Mouse (Mus musculus) limb, embryonic 15.5 days (tissue): Measurements from ENCODE around the gene Cdcp1. TPM values are rescaled to one million over a fixed set of nuclear protein-coding genes. Genes with fewer than 3 reads are reported as not detected.

Experiments
- ATAC-seq: fragments of 200-750 bp; cut with Nextera tagmentation; 2 replicates; pipeline ENCODE4 v1.8.0; 2017; ENCODE audit warnings: low read depth, moderate TSS enrichment; ENCODE audit not compliant: insufficient number of reproducible peaks, low FRiP score, low TSS enrichment
- H3K27ac ChIP-seq: fragments of 300-500 bp; sonication (generic); 2 replicates; pipeline ENCODE4 v1.5.1; 2015; ENCODE audit warnings: moderate library complexity, mild to moderate bottlenecking, inconsistent platforms
- H3K27me3 ChIP-seq: fragments of 300-500 bp; sonication (generic); 2 replicates; pipeline ENCODE4 v1.6.1; 2015; ENCODE audit warnings: inconsistent platforms
- H3K36me3 ChIP-seq: fragments of 300-500 bp; sonication (generic); 2 replicates; pipeline ENCODE4 v1.6.1; 2015; ENCODE audit warnings: inconsistent platforms
- H3K4me1 ChIP-seq: fragments of 300-500 bp; sonication (generic); 2 replicates; pipeline ENCODE4 v1.6.1; 2015; ENCODE audit warnings: inconsistent platforms
- H3K4me2 ChIP-seq: fragments of 300-500 bp; sonication (generic); 2 replicates; pipeline ENCODE4 v1.6.1; 2015; ENCODE audit warnings: mild to moderate bottlenecking, inconsistent platforms
- H3K4me3 ChIP-seq: fragments of 300-500 bp; sonication (generic); 2 replicates; pipeline ENCODE4 v1.5.1; 2015; ENCODE audit warnings: mild to moderate bottlenecking, inconsistent platforms
- H3K9ac ChIP-seq: fragments of 300-500 bp; sonication (generic); 2 replicates; pipeline ENCODE4 v1.6.1; 2015; ENCODE audit warnings: inconsistent platforms
- H3K9me3 ChIP-seq: fragments of 300-500 bp; sonication (generic); 2 replicates; pipeline ENCODE4 v1.6.1; 2016; ENCODE audit warnings: inconsistent platforms
- WGBS: fragments of 180-500 bp; shearing (Covaris S2); methylation state at CpG from one replicate; pipeline ENCODE4 v1.1.7; 2015; 5-methylcytosine and 5-hydroxymethylcytosine counted together
- polyA plus RNA-seq: library from polyadenylated mRNA; unstranded; fragments of >200 nt; fragmentation: Nextera tagmentation; extraction: Ambion mirVana; gene quantifications from 2 replicates; pipeline ENCODE4 v1.2.1, GENCODE M21; 2015

Cdcp1 gene
- polyA plus RNA-seq, 1 experiment from 2014 or later: 9.7 TPM

DNA sequence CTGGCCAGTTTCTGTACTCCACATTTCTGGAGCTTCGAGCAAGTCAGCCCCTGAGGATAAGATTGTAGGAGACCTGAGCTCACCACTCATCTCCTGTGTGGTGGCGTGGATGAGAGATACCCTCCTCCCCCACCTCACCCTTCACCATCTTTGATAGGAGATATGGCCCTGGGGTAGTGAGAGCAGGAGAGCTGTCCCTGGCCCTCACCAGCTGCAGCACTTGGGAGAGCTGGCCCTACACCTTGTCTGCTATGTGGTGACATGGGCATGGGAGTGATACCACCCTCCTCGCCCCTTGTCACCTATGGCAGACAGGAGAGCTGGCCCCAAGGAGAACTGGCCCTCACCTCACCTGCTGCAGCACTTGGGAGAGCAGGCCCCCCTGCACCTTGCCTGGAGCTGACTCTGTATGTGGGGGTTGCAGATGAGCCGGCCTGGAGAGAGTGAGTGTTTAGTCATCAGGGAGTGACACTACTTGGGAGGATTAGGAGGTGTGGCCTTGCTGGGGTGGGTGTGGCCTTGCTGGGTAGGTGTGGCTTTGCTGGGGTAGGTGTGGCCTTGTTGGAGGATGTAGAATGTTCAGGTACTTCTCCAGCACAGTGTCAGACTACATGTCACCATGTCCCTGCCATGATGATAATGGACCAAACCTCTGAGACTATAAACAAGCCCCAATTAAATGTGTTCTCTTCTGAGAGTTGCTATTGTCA is 52.7 kb downstream of the Cdcp1 start:
- ATAC-seq: peak; percentile 31; the same call in 1 of the 2 replicates

GRCm38 (mm10) chr9:123161792-123162191 is 54.0 kb downstream of the Cdcp1 start:
- no peak overlapping the region for H3K4me2 ChIP-seq
- H3K36me3 ChIP-seq: no peaks in the 10 kb centered on the region
- ATAC-seq: no peak
- no peaks in the 10 kb centered on the region; the same call in 1 of the 2 replicates for H3K4me1 ChIP-seq
- no peak overlapping the region for H3K27ac ChIP-seq
- no peaks in the 10 kb centered on the region for H3K9me3 ChIP-seq
- no peaks in the 10 kb centered on the region for H3K27me3 ChIP-seq
- 66% methylated on average over 2 of the region's 2 CpGs for WGBS
- H3K9ac ChIP-seq: no peak overlapping the region
- H3K4me3 ChIP-seq: no peak overlapping the region

More for the DNA sequence above, 52.7 kb downstream of the Cdcp1 start:
- Histone ChIP-seq H3K4me1 (no peaks in the 10 kb centered on the region; the same call in 1 of the 2 replicates), H3K27me3 (no peaks in the 10 kb centered on the region), H3K36me3 (no peaks in the 10 kb centered on the region), H3K9me3 (no peaks in the 10 kb centered on the region), H3K4me3 (no peak overlapping the region), H3K27ac (no peak overlapping the region), H3K4me2 (no peak overlapping the region), H3K9ac (no peak overlapping the region)
- 81% methylated on average over 4 of the region's 4 CpGs for WGBS

DNA sequence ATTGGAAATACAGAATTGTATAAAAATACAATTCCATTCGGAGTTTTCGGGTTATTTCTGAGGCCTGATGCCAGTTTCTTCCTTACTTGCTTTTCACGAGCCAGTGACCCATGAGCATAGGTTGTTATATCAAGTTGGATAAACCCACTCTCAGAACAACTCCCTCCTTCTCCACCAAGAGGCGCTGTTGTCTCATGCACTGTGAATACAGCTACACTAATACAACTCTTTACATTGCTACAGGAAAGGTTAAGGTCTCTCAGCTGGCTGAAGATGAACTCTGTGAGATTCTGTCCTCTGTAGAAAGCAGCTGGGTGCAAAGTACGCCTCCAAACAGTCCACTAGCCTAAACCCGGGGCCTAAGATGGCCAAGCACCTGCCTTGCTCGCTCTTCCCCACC is 56.5 kb downstream of the Cdcp1 start:
- WGBS: 62% methylated on average over 7 of the region's 7 CpGs
- H3K9me3 ChIP-seq: no peaks in the 10 kb centered on the region
- no peak overlapping the region for H3K27ac ChIP-seq
- no peak overlapping the region for H3K4me2 ChIP-seq
- no peaks in the 10 kb centered on the region for H3K36me3 ChIP-seq
- ATAC-seq: no peak
- no peak overlapping the region for H3K9ac ChIP-seq
- H3K4me1 ChIP-seq: no peaks in the 10 kb centered on the region
- no peak overlapping the region for H3K4me3 ChIP-seq
- H3K27me3 ChIP-seq: no peaks in the 10 kb centered on the region

GRCm38 (mm10) chr9:123158125-123158836 is 57.6 kb downstream of the Cdcp1 start:
- Histone ChIP-seq H3K36me3 (no peaks in the 10 kb centered on the region), H3K9ac (no peak overlapping the region), H3K27ac (no peak overlapping the region), H3K4me1 (no peaks in the 10 kb centered on the region), H3K4me2 (no peak overlapping the region), H3K4me3 (no peak overlapping the region), H3K27me3 (no peaks in the 10 kb centered on the region), H3K9me3 (no peaks in the 10 kb centered on the region)
- 55% methylated on average over 8 of the region's 8 CpGs for WGBS
- ATAC-seq: no peak

GRCm38 (mm10) chr9:123157699-123158098 is 58.1 kb downstream of the Cdcp1 start:
- Histone ChIP-seq H3K4me3 (no peak overlapping the region), H3K9ac (no peak overlapping the region), H3K9me3 (no peaks in the 10 kb centered on the region), H3K27ac (no peak overlapping the region), H3K27me3 (no peaks in the 10 kb centered on the region), H3K4me2 (no peak overlapping the region), H3K36me3 (no peaks in the 10 kb centered on the region), H3K4me1 (no peaks in the 10 kb centered on the region)
- ATAC-seq: no peak

- WGBS: 25% methylated on average over 30 of the region's 30 CpGs
- Histone ChIP-seq H3K4me2 (peak overlapping the region; percentile 45), H3K4me1 (no peaks in the 10 kb centered on the region), H3K27ac (no peak overlapping the region), H3K9me3 (no peaks in the 10 kb centered on the region), H3K36me3 (no peaks in the 10 kb centered on the region), H3K4me3 (peak overlapping the region; percentile 31), H3K27me3 (no peaks in the 10 kb centered on the region), H3K9ac (no peak overlapping the region)
- ATAC-seq: 0 out of 2 replicates have a peak, but pooled peaks have one; percentile 38
These were observed 58.9 kb downstream of the Cdcp1 start for GRCm38 (mm10) chr9:123156910-123157361.

GRCm38 (mm10) chr9:123153121-123153520 is 62.7 kb downstream of the Cdcp1 start:
- H3K27me3 ChIP-seq: no peaks in the 10 kb centered on the region
- no peak overlapping the region for H3K27ac ChIP-seq
- no peak for ATAC-seq
- no peaks in the 10 kb centered on the region for H3K9me3 ChIP-seq
- H3K4me1 ChIP-seq: peaks cover 3% of the 10 kb centered on the region; the same call in 1 of the 2 replicates
- H3K4me3 ChIP-seq: no peak overlapping the region
- no peak overlapping the region for H3K9ac ChIP-seq
- WGBS: 92% methylated on average over 2 of the region's 2 CpGs
- no peak overlapping the region for H3K4me2 ChIP-seq
- no peaks in the 10 kb centered on the region for H3K36me3 ChIP-seq

- H3K4me3 ChIP-seq: no peak overlapping the region
- H3K27ac ChIP-seq: no peak overlapping the region
- peaks cover 3% of the 10 kb centered on the region; the same call in 1 of the 2 replicates for H3K4me1 ChIP-seq
- H3K9ac ChIP-seq: no peak overlapping the region
- no peak overlapping the region for H3K4me2 ChIP-seq
- H3K36me3 ChIP-seq: no peaks in the 10 kb centered on the region
- ATAC-seq: no peak
- H3K9me3 ChIP-seq: no peaks in the 10 kb centered on the region
- 71% methylated on average over 3 of the region's 3 CpGs for WGBS
- no peaks in the 10 kb centered on the region for H3K27me3 ChIP-seq
These were observed 63.8 kb downstream of the Cdcp1 start for GRCm38 (mm10) chr9:123152026-123152425.

- H3K27ac ChIP-seq: peak overlapping the region; percentile 17; the same call in 1 of the 2 replicates
- no peak for ATAC-seq
- H3K36me3 ChIP-seq: no peaks in the 10 kb centered on the region
- H3K9me3 ChIP-seq: no peaks in the 10 kb centered on the region
- peaks cover 3% of the 10 kb centered on the region; the same call in 1 of the 2 replicates for H3K4me1 ChIP-seq
- no peak overlapping the region for H3K4me2 ChIP-seq
- no peak overlapping the region for H3K9ac ChIP-seq
- no peaks in the 10 kb centered on the region for H3K27me3 ChIP-seq
- WGBS: 28% methylated on average over 1 of the region's 1 CpGs
- no peak overlapping the region for H3K4me3 ChIP-seq
These were observed 64.3 kb downstream of the Cdcp1 start for GRCm38 (mm10) chr9:123151561-123151960.

DNA sequence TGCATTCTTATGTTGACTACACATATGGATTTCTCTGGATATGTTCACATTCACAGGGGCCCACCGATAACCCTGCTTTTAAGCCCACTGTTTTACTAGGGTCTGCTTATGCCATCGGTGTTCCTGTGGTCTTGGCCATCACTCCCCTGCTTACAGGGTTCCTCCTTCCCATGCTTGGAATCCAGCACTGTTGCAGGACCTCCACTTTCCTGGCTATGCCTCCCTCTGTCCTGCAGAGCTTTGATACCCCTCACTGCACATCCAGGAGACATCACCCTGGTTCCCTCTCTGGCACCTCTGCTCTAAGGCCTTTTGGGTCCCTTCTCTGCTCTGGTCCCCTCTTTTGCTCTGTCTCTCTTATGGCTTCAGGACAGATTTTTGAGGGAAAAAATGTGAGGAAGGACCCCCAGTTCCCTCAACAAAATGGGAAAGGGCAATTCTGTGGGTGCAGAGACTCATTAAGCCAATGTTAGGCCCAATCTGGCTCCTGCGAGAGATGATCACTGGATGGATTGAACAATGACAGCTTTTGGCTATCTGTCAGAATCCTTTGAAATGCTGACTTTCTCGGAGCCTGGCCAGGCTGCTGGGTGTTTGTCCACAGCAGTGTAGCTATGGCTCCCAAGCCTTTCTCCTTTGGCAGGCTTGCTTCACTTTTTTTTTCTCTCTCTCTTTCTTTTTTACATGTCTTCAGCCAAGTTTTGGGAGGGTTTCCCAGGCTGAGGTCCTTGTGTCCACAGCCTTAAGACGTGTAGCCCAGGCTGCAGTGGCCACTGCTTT is 65.4 kb downstream of the Cdcp1 start, which contains the start of gene Clec3b:
Gene Clec3b, plus strand, starts transcription at position 706 of the 780 bp plus-strand sequence.
- H3K9ac ChIP-seq: 0 out of 2 replicates have a peak within 1 kb of the TSS, but pooled peaks have one; percentile 7

DNA sequence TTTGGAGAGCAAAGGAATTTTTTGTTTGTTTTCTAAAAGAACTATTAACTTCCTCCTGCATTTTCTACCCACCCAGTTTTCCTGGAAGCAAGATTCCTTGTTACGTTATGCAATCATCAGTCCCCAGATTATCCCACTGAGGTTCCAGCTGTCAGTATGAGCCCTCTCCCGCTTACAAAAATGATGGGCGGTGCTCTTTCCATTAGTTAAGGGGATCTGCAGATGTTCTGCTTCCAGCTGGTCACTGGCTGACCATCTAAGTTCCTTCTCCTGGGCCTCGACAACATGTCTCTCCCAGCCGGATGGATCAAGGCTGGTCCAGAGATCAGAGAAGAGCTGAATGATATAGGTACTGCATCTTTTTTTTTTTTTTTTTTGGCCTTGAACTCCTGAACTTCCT is 67.4 kb downstream of the Cdcp1 start:
- Histone ChIP-seq H3K4me3 (no peak overlapping the region), H3K36me3 (peaks cover 13% of the 10 kb centered on the region; the same call in 1 of the 2 replicates), H3K27me3 (no peaks in the 10 kb centered on the region), H3K9ac (no peak overlapping the region), H3K4me2 (no peak overlapping the region), H3K27ac (peak overlapping the region; percentile 14), H3K4me1 (peaks cover 3% of the 10 kb centered on the region; the same call in 1 of the 2 replicates), H3K9me3 (no peaks in the 10 kb centered on the region; the same call in 1 of the 2 replicates)
- 61% methylated on average over 5 of the region's 5 CpGs for WGBS
- 0 out of 2 replicates have a peak, but pooled peaks have one; percentile 48 for ATAC-seq

More for the DNA sequence above, 65.4 kb downstream of the Cdcp1 start, which contains the start of gene Clec3b:
- H3K27me3 ChIP-seq: no peaks in the 10 kb centered on the region
- ATAC-seq: no peak
- WGBS: 63% methylated on average over 5 of the region's 5 CpGs
- peaks cover 3% of the 10 kb centered on the region; the same call in 1 of the 2 replicates for H3K4me1 ChIP-seq
- H3K4me2 ChIP-seq: no peak within 1 kb of the TSS
- H3K4me3 ChIP-seq: no peak within 1 kb of the TSS
- peak within 1 kb of the TSS; percentile 69 for H3K27ac ChIP-seq
- H3K9me3 ChIP-seq: no peaks in the 10 kb centered on the region
- H3K36me3 ChIP-seq: peaks cover 3% of the 10 kb centered on the region; the same call in 1 of the 2 replicates
